Mouse (Mus musculus): ENCODE data around the gene 6430548M08Rik. TPM values are rescaled to one million over a fixed set of nuclear protein-coding genes. Genes with fewer than 3 reads are reported as not detected.
A peak's percentile ranks its signal among the peaks of the same experiment; 100 is the strongest.

6430548M08Rik gene
- total and polyA plus RNA-seq, 3 experiments = 0.05 to 4.4 TPM; not detected in 1

- Histone ChIP-seq H3K27me3 (ENCODE audit: insufficient read depth, low read length) (peaks cover 60% of the 10 kb centered on the region), H3K4me1 (ENCODE audit: insufficient read depth, low read depth, low read length) (peaks cover 32% of the 10 kb centered on the region), H3K36me3 (replicated peaks) (peaks cover 3% of the 10 kb centered on the region), H3K9me3 (replicated peaks) (peaks cover 4% of the 10 kb centered on the region), H3K4me3 (ENCODE audit: low read depth, low read length) (no peak overlapping the region)
- no peak for TF ChIP-seq GATA2 (IDR thresholded peaks at IDR 0.05; ENCODE audit: borderline replicate concordance, low read depth, low read length)
- TF ChIP-seq TAL1 (conservative IDR thresholded peaks at IDR 0.05; ENCODE audit: low read depth, low read length) = no peak
- no peak for TF ChIP-seq POLR2AphosphoS5 (IDR thresholded peaks at IDR 0.05; ENCODE audit: insufficient replicate concordance, low read depth, low read length)
- TF ChIP-seq GATA1 (IDR thresholded peaks at IDR 0.05; ENCODE audit: borderline replicate concordance, low read length) = no peak
- TF ChIP-seq CTCF (IDR thresholded peaks at IDR 0.05; ENCODE audit: low read depth, low read length) = no peak
- no peak for DNase-seq (ENCODE audit: low spot score)
- 0 out of 2 replicates have a peak, but pooled peaks have one; percentile 17 for ATAC-seq (ENCODE audit: extremely low read depth, insufficient number of reproducible peaks, low FRiP score, poor library complexity, severe bottlenecking)
These were observed 1.4 kb upstream of the 6430548M08Rik start for GRCm38 (mm10) chr8:120112535-120112934.

GRCm38 (mm10) chr8:120113306-120113705, 646 bp upstream of the 6430548M08Rik start:
- peak; percentile 19 for DNase-seq (ENCODE audit: low spot score)
- no peak for TF ChIP-seq GATA1 (IDR thresholded peaks at IDR 0.05; ENCODE audit: borderline replicate concordance, low read length)
- no peak for ATAC-seq (ENCODE audit: extremely low read depth, insufficient number of reproducible peaks, low FRiP score, poor library complexity, severe bottlenecking)
- Histone ChIP-seq H3K4me1 (ENCODE audit: insufficient read depth, low read depth, low read length) (peaks cover 32% of the 10 kb centered on the region), H3K27me3 (ENCODE audit: insufficient read depth, low read length) (peaks cover 67% of the 10 kb centered on the region), H3K9me3 (replicated peaks) (peaks cover 4% of the 10 kb centered on the region), H3K36me3 (replicated peaks) (no peaks in the 10 kb centered on the region), H3K4me3 (ENCODE audit: low read depth, low read length) (peak overlapping the region; percentile 73)

GRCm38 (mm10) chr8:120114315-120114841, 426 bp downstream of the 6430548M08Rik start:
- no peak for DNase-seq (ENCODE audit: low spot score)
- no peak for ATAC-seq (ENCODE audit: extremely low read depth, insufficient number of reproducible peaks, low FRiP score, poor library complexity, severe bottlenecking)
- Histone ChIP-seq H3K27me3 (ENCODE audit: insufficient read depth, low read length) (peaks cover 70% of the 10 kb centered on the region), H3K4me1 (ENCODE audit: insufficient read depth, low read depth, low read length) (peaks cover 32% of the 10 kb centered on the region), H3K4me3 (ENCODE audit: low read depth, low read length) (peak overlapping the region; percentile 73), H3K36me3 (replicated peaks) (no peaks in the 10 kb centered on the region), H3K9me3 (replicated peaks) (peaks cover 4% of the 10 kb centered on the region)
- TF ChIP-seq CTCF (IDR thresholded peaks at IDR 0.05; ENCODE audit: low read depth, low read length) (no peak), TAL1 (conservative IDR thresholded peaks at IDR 0.05; ENCODE audit: low read depth, low read length) (no peak), GATA2 (IDR thresholded peaks at IDR 0.05; ENCODE audit: borderline replicate concordance, low read depth, low read length) (no peak), GATA1 (IDR thresholded peaks at IDR 0.05; ENCODE audit: borderline replicate concordance, low read length) (no peak), POLR2AphosphoS5 (IDR thresholded peaks at IDR 0.05; ENCODE audit: insufficient replicate concordance, low read depth, low read length) (no peak)

- TF ChIP-seq CTCF (IDR thresholded peaks at IDR 0.05; ENCODE audit: low read depth, low read length) = no peak
- no peak for TF ChIP-seq GATA2 (IDR thresholded peaks at IDR 0.05; ENCODE audit: borderline replicate concordance, low read depth, low read length)
- TF ChIP-seq POLR2AphosphoS5 (IDR thresholded peaks at IDR 0.05; ENCODE audit: insufficient replicate concordance, low read depth, low read length) = no peak
- no peak for TF ChIP-seq GATA1 (IDR thresholded peaks at IDR 0.05; ENCODE audit: borderline replicate concordance, low read length)
- TF ChIP-seq TAL1 (conservative IDR thresholded peaks at IDR 0.05; ENCODE audit: low read depth, low read length) = no peak
- Histone ChIP-seq H3K4me1 (ENCODE audit: insufficient read depth, low read depth, low read length) (peaks cover 23% of the 10 kb centered on the region), H3K9me3 (replicated peaks) (peaks cover 4% of the 10 kb centered on the region), H3K36me3 (replicated peaks) (no peaks in the 10 kb centered on the region), H3K27me3 (ENCODE audit: insufficient read depth, low read length) (peaks cover 73% of the 10 kb centered on the region), H3K4me3 (ENCODE audit: low read depth, low read length) (no peak overlapping the region)
- ATAC-seq (ENCODE audit: extremely low read depth, insufficient number of reproducible peaks, low FRiP score, poor library complexity, severe bottlenecking) = no peak
- DNase-seq (ENCODE audit: low spot score) = no peak
These were observed 2.6 kb downstream of the 6430548M08Rik start for GRCm38 (mm10) chr8:120116600-120116999.

GRCm38 (mm10) chr8:120118162-120118561, 4.2 kb downstream of the 6430548M08Rik start:
- Histone ChIP-seq H3K36me3 (replicated peaks) (no peaks in the 10 kb centered on the region), H3K4me1 (ENCODE audit: insufficient read depth, low read depth, low read length) (peaks cover 13% of the 10 kb centered on the region), H3K9me3 (replicated peaks) (peaks cover 4% of the 10 kb centered on the region), H3K27me3 (ENCODE audit: insufficient read depth, low read length) (peaks cover 77% of the 10 kb centered on the region), H3K4me3 (ENCODE audit: low read depth, low read length) (no peak overlapping the region)
- DNase-seq (ENCODE audit: low spot score) (no peak), ATAC-seq (ENCODE audit: extremely low read depth, insufficient number of reproducible peaks, low FRiP score, poor library complexity, severe bottlenecking) (no peak)
- TF ChIP-seq TAL1 (conservative IDR thresholded peaks at IDR 0.05; ENCODE audit: low read depth, low read length) = no peak
- no peak for TF ChIP-seq POLR2AphosphoS5 (IDR thresholded peaks at IDR 0.05; ENCODE audit: insufficient replicate concordance, low read depth, low read length)
- no peak for TF ChIP-seq GATA1 (IDR thresholded peaks at IDR 0.05; ENCODE audit: borderline replicate concordance, low read length)
- no peak for TF ChIP-seq CTCF (IDR thresholded peaks at IDR 0.05; ENCODE audit: low read depth, low read length)
- TF ChIP-seq GATA2 (IDR thresholded peaks at IDR 0.05; ENCODE audit: borderline replicate concordance, low read depth, low read length) = no peak

GRCm38 (mm10) chr8:120118847-120119246, 4.9 kb downstream of the 6430548M08Rik start:
- peaks cover 4% of the 10 kb centered on the region for H3K9me3 ChIP-seq (replicated peaks)
- no peak overlapping the region for H3K4me3 ChIP-seq (ENCODE audit: low read depth, low read length)
- no peaks in the 10 kb centered on the region for H3K36me3 ChIP-seq (replicated peaks)
- DNase-seq (ENCODE audit: low spot score) = no peak
- H3K27me3 ChIP-seq (ENCODE audit: insufficient read depth, low read length) = peaks cover 80% of the 10 kb centered on the region
- peaks cover 8% of the 10 kb centered on the region for H3K4me1 ChIP-seq (ENCODE audit: insufficient read depth, low read depth, low read length)
- ATAC-seq (ENCODE audit: extremely low read depth, insufficient number of reproducible peaks, low FRiP score, poor library complexity, severe bottlenecking) = no peak
- TF ChIP-seq TAL1 (conservative IDR thresholded peaks at IDR 0.05; ENCODE audit: low read depth, low read length) = no peak
- no peak for TF ChIP-seq CTCF (IDR thresholded peaks at IDR 0.05; ENCODE audit: low read depth, low read length)
- no peak for TF ChIP-seq GATA2 (IDR thresholded peaks at IDR 0.05; ENCODE audit: borderline replicate concordance, low read depth, low read length)
- TF ChIP-seq POLR2AphosphoS5 (IDR thresholded peaks at IDR 0.05; ENCODE audit: insufficient replicate concordance, low read depth, low read length) = no peak
- TF ChIP-seq GATA1 (IDR thresholded peaks at IDR 0.05; ENCODE audit: borderline replicate concordance, low read length) = no peak
